Comparison of ENCODE assay signal across 11 mouse cellular contexts in genomic region chr2:131175286-131175944, GRCm38 (mm10). TPM values are rescaled to one million over a fixed set of nuclear protein-coding genes. Genes with fewer than 3 reads are reported as not detected.
DNase-seq lines count a peak whose midpoint lies in the region; ATAC-seq and TF ChIP-seq lines count a peak whose summit lies in the region.
"Had no signal": no experiment of that assay in that cellular context is flagged by ENCODE, and none has a peak within 500 bp of the region (broad histone marks: within the 10 kb centered on the region; RNA-seq: fewer than 3 reads in every experiment).

No protein-coding gene starts in this region.

- H3K36me3 ChIP-seq in hindbrain, embryonic 13.5 days: peaks cover 15% of the 10 kb centered on the region; the same call in 1 of the 2 replicates
- no peaks in the 10 kb centered on the region for H3K36me3 ChIP-seq in hindbrain, postnatal 0 days (ENCODE audit: insufficient read depth, low read length)
- H3K36me3 ChIP-seq in lung, embryonic 14.5 days (ENCODE audit: insufficient read depth): peaks cover 14% of the 10 kb centered on the region; the same call in 1 of the 2 replicates
- H3K36me3 ChIP-seq in midbrain, embryonic 15.5 days (replicated peaks): no peaks in the 10 kb centered on the region

- peaks cover 34% of the 10 kb centered on the region for H3K27me3 ChIP-seq in hindbrain, embryonic 13.5 days
- 0 out of 2 replicates have a peak, but pooled peaks cover 8% of the 10 kb centered on the region for H3K27me3 ChIP-seq in hindbrain, postnatal 0 days (ENCODE audit: insufficient read depth, low read length)
- peaks cover 28% of the 10 kb centered on the region for H3K27me3 ChIP-seq in lung, embryonic 14.5 days (ENCODE audit: insufficient read depth, low read length)
- peaks cover 24% of the 10 kb centered on the region for H3K27me3 ChIP-seq in midbrain, embryonic 15.5 days (replicated peaks)

- H3K4me3 ChIP-seq in hindbrain, embryonic 13.5 days: no peak overlapping the region
- no peak overlapping the region for H3K4me3 ChIP-seq in hindbrain, postnatal 0 days (ENCODE audit: low read length)
- no peak overlapping the region for H3K4me3 ChIP-seq in lung, embryonic 14.5 days (ENCODE audit: low read depth, low read length)
- H3K4me3 ChIP-seq in midbrain, embryonic 15.5 days: no peak overlapping the region

- no peak overlapping the region for H3K9ac ChIP-seq in hindbrain, embryonic 13.5 days
- H3K9ac ChIP-seq in hindbrain, postnatal 0 days (replicated peaks; ENCODE audit: low read length): no peak overlapping the region
- no peak overlapping the region for H3K9ac ChIP-seq in lung, embryonic 14.5 days
- no peak overlapping the region for H3K9ac ChIP-seq in midbrain, embryonic 15.5 days
- H3K9ac ChIP-seq: neural tube, embryonic 12.5 days had no signal

- WGBS in hindbrain, embryonic 13.5 days: 75% methylated on average over 3 of the region's 3 CpGs
- 69% methylated on average over 3 of the region's 3 CpGs for WGBS in hindbrain, postnatal 0 days
- 74% methylated on average over 3 of the region's 3 CpGs for WGBS in lung, embryonic 14.5 days
- 62% methylated on average over 3 of the region's 3 CpGs for WGBS in midbrain, embryonic 15.5 days

- DNase-seq in hindbrain, postnatal 0 days (ENCODE audit: low spot score): no peak
- no peak for DNase-seq in lung, embryonic 14.5 days
- DNase-seq in lung, postnatal 4 days: no peak
- DNase-seq in R1 (ENCODE audit: low read depth, low spot score): peak; percentile 43
- no peak for DNase-seq in right cerebral cortex, postnatal 14 days
- no peak for DNase-seq in cerebellum, postnatal 10 days
- DNase-seq: adrenal gland, adult 8-10 months had no signal

- no peak for ATAC-seq in hindbrain, embryonic 13.5 days (ENCODE audit: low FRiP score)
- no peak for ATAC-seq in hindbrain, postnatal 0 days
- no peak for ATAC-seq in lung, embryonic 14.5 days (ENCODE audit: insufficient read depth)
- ATAC-seq in midbrain, embryonic 15.5 days (replicated peaks): no peak

- peak overlapping the region; percentile 30; the same call in 1 of the 2 replicates for H3K27ac ChIP-seq in hindbrain, embryonic 13.5 days
- H3K27ac ChIP-seq in hindbrain, postnatal 0 days: no peak overlapping the region
- H3K27ac ChIP-seq in lung, embryonic 14.5 days (ENCODE audit: low read depth): peak overlapping the region; percentile 67; the same call in 1 of the 2 replicates
- H3K27ac ChIP-seq in midbrain, embryonic 15.5 days: peak overlapping the region; percentile 42; the same call in 1 of the 2 replicates
- H3K27ac ChIP-seq: macrophage; neural tube, embryonic 12.5 days had no signal

- no peak for TF ChIP-seq CTCF in hindbrain, postnatal 0 days (IDR thresholded peaks at IDR 0.05; ENCODE audit: low read depth)
- TF ChIP-seq CTCF in lung, embryonic 14.5 days (IDR thresholded peaks at IDR 0.05; ENCODE audit: low read depth): no peak

- H3K4me1 ChIP-seq in hindbrain, embryonic 13.5 days (replicated peaks): peaks cover 73% of the 10 kb centered on the region
- peaks cover 34% of the 10 kb centered on the region for H3K4me1 ChIP-seq in hindbrain, postnatal 0 days (ENCODE audit: insufficient read depth, low read length)
- H3K4me1 ChIP-seq in lung, embryonic 14.5 days (ENCODE audit: insufficient read depth): peaks cover 21% of the 10 kb centered on the region
- H3K4me1 ChIP-seq in midbrain, embryonic 15.5 days: peaks cover 59% of the 10 kb centered on the region

- no peak overlapping the region for H3K4me2 ChIP-seq in hindbrain, embryonic 13.5 days
- no peak overlapping the region for H3K4me2 ChIP-seq in hindbrain, postnatal 0 days (ENCODE audit: low read depth, low read length)
- H3K4me2 ChIP-seq in lung, embryonic 14.5 days: no peak overlapping the region
- no peak overlapping the region for H3K4me2 ChIP-seq in midbrain, embryonic 15.5 days

- H3K9me3 ChIP-seq in hindbrain, embryonic 13.5 days: no peaks in the 10 kb centered on the region
- H3K9me3 ChIP-seq in hindbrain, postnatal 0 days (ENCODE audit: low read length): no peaks in the 10 kb centered on the region
- no peaks in the 10 kb centered on the region for H3K9me3 ChIP-seq in lung, embryonic 14.5 days (ENCODE audit: low read depth, low read length)
- no peaks in the 10 kb centered on the region for H3K9me3 ChIP-seq in midbrain, embryonic 15.5 days
- H3K9me3 ChIP-seq: neural tube, embryonic 12.5 days had no signal

RNA-seq across cellular contexts. Expression of gene Cenpb, which starts 4.5 kb away (rescaled TPM):
- 13.3 and 13.4 TPM in 2 replicates for polyA plus RNA-seq in hindbrain, embryonic 13.5 days (2015; fragmentation: Nextera tagmentation; extraction: Ambion mirVana)
- total RNA-seq in hindbrain, postnatal 0 days (2014; rRNA removed): 106 and 112 TPM in 2 replicates
- 12.8 and 14.4 TPM in 2 replicates for polyA plus RNA-seq in hindbrain, postnatal 0 days (2015; fragmentation: Nextera tagmentation; extraction: Ambion mirVana)
- 9.3 and 9.7 TPM in 2 replicates for polyA plus RNA-seq in lung, embryonic 14.5 days (2014; fragmentation: Nextera tagmentation; extraction: Ambion mirVana)
- 16.0 and 16.4 TPM in 2 replicates for polyA plus RNA-seq in midbrain, embryonic 15.5 days (2015; fragmentation: Nextera tagmentation; extraction: Ambion mirVana)

RNA-seq across cellular contexts. Expression of gene Cdc25b, which starts 11.3 kb away (rescaled TPM):
- polyA plus RNA-seq in hindbrain, embryonic 13.5 days (2015; fragmentation: Nextera tagmentation; extraction: Ambion mirVana): 34.1 and 41.8 TPM in 2 replicates
- total RNA-seq in hindbrain, postnatal 0 days (2014; rRNA removed): 18.2 TPM in 2 replicates
- polyA plus RNA-seq in hindbrain, postnatal 0 days (2015; fragmentation: Nextera tagmentation; extraction: Ambion mirVana): 22.2 and 24.0 TPM in 2 replicates
- 54.6 and 59.6 TPM in 2 replicates for polyA plus RNA-seq in lung, embryonic 14.5 days (2014; fragmentation: Nextera tagmentation; extraction: Ambion mirVana)
- polyA plus RNA-seq in midbrain, embryonic 15.5 days (2015; fragmentation: Nextera tagmentation; extraction: Ambion mirVana): 23.9 and 27.0 TPM in 2 replicates

RNA-seq across cellular contexts. Expression of gene Spef1, which starts 11.7 kb away (rescaled TPM):
- 8.7 and 9.9 TPM in 2 replicates for polyA plus RNA-seq in hindbrain, embryonic 13.5 days (2015; fragmentation: Nextera tagmentation; extraction: Ambion mirVana)
- 15.5 and 17.3 TPM in 2 replicates for total RNA-seq in hindbrain, postnatal 0 days (2014; rRNA removed)
- 7.8 and 8.9 TPM in 2 replicates for polyA plus RNA-seq in hindbrain, postnatal 0 days (2015; fragmentation: Nextera tagmentation; extraction: Ambion mirVana)
- 4.4 and 5.7 TPM in 2 replicates for polyA plus RNA-seq in lung, embryonic 14.5 days (2014; fragmentation: Nextera tagmentation; extraction: Ambion mirVana)
- 10.6 and 11.3 TPM in 2 replicates for polyA plus RNA-seq in midbrain, embryonic 15.5 days (2015; fragmentation: Nextera tagmentation; extraction: Ambion mirVana)

RNA-seq across cellular contexts. Expression of gene 1700037H04Rik, which starts 15.5 kb away (rescaled TPM):
- polyA plus RNA-seq in hindbrain, embryonic 13.5 days (2015; fragmentation: Nextera tagmentation; extraction: Ambion mirVana): 94.3 and 94.6 TPM in 2 replicates
- total RNA-seq in hindbrain, postnatal 0 days (2014; rRNA removed): 155 and 157 TPM in 2 replicates
- 76.0 and 79.3 TPM in 2 replicates for polyA plus RNA-seq in hindbrain, postnatal 0 days (2015; fragmentation: Nextera tagmentation; extraction: Ambion mirVana)
- 70.6 and 76.1 TPM in 2 replicates for polyA plus RNA-seq in lung, embryonic 14.5 days (2014; fragmentation: Nextera tagmentation; extraction: Ambion mirVana)
- 71.2 and 81.5 TPM in 2 replicates for polyA plus RNA-seq in midbrain, embryonic 15.5 days (2015; fragmentation: Nextera tagmentation; extraction: Ambion mirVana)

RNA-seq across cellular contexts. Expression of gene Ap5s1, which starts 31.5 kb away (rescaled TPM):
- 31.0 and 35.8 TPM in 2 replicates for polyA plus RNA-seq in hindbrain, embryonic 13.5 days (2015; fragmentation: Nextera tagmentation; extraction: Ambion mirVana)
- 63.0 and 67.6 TPM in 2 replicates for total RNA-seq in hindbrain, postnatal 0 days (2014; rRNA removed)
- polyA plus RNA-seq in hindbrain, postnatal 0 days (2015; fragmentation: Nextera tagmentation; extraction: Ambion mirVana): 37.1 and 37.5 TPM in 2 replicates
- polyA plus RNA-seq in lung, embryonic 14.5 days (2014; fragmentation: Nextera tagmentation; extraction: Ambion mirVana): 24.5 and 25.5 TPM in 2 replicates
- 36.5 and 37.5 TPM in 2 replicates for polyA plus RNA-seq in midbrain, embryonic 15.5 days (2015; fragmentation: Nextera tagmentation; extraction: Ambion mirVana)
